Mouse (Mus musculus) megakaryocyte-erythroid progenitor cell, adult 5-6 weeks (primary cell): Measurements from ENCODE around the gene Gm7168. TPM values are rescaled to one million over a fixed set of nuclear protein-coding genes. Genes with fewer than 3 reads are reported as not detected.
"Not testable (repeated sequence)": the region's sequence is repeated elsewhere in the genome, so short reads cannot be mapped to it uniquely, and the experiment has no call there.

Source experiments
- ATAC-seq: replicated peaks from 2 replicates; pipeline ENCODE4 v1.8.0; 2016; ENCODE audit warnings: mild to moderate bottlenecking, inconsistent platforms; ENCODE audit not compliant: severe bottlenecking, poor library complexity, low FRiP score, low TSS enrichment
- total RNA-seq, 2 experiments: library from RNA; stranded (forward) in 1 of 2; stranded (reverse) in 1 of 2; fragments of 200-1000, 215-1000 nt in 1 of 2; fragments of >200 nt in 1 of 2; fragmentation: Nextera tagmentation in 1 of 2; gene quantifications; 2 replicates each; pipeline ENCODE4 v1.2.3; 2014 to 2017

Gene Gm7168
- total RNA-seq, 2 experiments from 2014 or later = not detected

GRCm38 (mm10) chr17:13969917-13970316 lies 21.7 kb downstream of the Gm7168 start:
- not testable (repeated sequence) for ATAC-seq

- not testable (repeated sequence) for ATAC-seq
Measured at GRCm38 (mm10) chr17:13970796-13971195, 22.6 kb downstream of the Gm7168 start.

- ATAC-seq = no peak
Measured at GRCm38 (mm10) chr17:13987690-13988089, 39.5 kb downstream of the Gm7168 start.

- not testable (repeated sequence) for ATAC-seq
Measured at GRCm38 (mm10) chr17:13993425-13993824, 45.3 kb downstream of the Gm7168 start.

Other genes starting within 250 kb of the Gm7168 start
- 0.59 and 3.3 TPM in 2 replicates for gene Afdn, start 187.8 kb upstream of the Gm7168 start, total RNA-seq (2014; fragmentation: Nextera tagmentation)
- gene Afdn, start 187.8 kb upstream of the Gm7168 start, total RNA-seq (2017) = 4.8 and 10.6 TPM in 2 replicates
- gene Tcte2, start 186.5 kb upstream of the Gm7168 start, total RNA-seq (2014; fragmentation: Nextera tagmentation) = not detected in 2 replicates
- gene Tcte2, start 186.5 kb upstream of the Gm7168 start, total RNA-seq (2017) = not detected in 2 replicates
- not detected in 2 replicates for gene Gm7356, start 55.3 kb downstream of the Gm7168 start, total RNA-seq (2014; fragmentation: Nextera tagmentation)
- gene Gm7356, start 55.3 kb downstream of the Gm7168 start, total RNA-seq (2017) = not detected in 2 replicates
- not detected in 2 replicates for gene Gm7358, start 111.2 kb downstream of the Gm7168 start, total RNA-seq (2014; fragmentation: Nextera tagmentation)
- gene Gm7358, start 111.2 kb downstream of the Gm7168 start, total RNA-seq (2017) = not detected in 2 replicates